Mouse (Mus musculus) stomach, embryonic 14.5 days (tissue): ENCODE results near the gene Zfp639. TPM values are rescaled to one million over a fixed set of nuclear protein-coding genes. Genes with fewer than 3 reads are reported as not detected.
A peak's percentile ranks its signal among the peaks of the same experiment; 100 is the strongest.

ENCODE experiments used
- ATAC-seq: fragments of 200-750 bp; cut with Nextera tagmentation; 2 replicates; pipeline ENCODE4 v1.8.0; 2017; ENCODE audit warnings: low read depth, moderate TSS enrichment; ENCODE audit not compliant: insufficient number of reproducible peaks, insufficient read depth, low FRiP score
- H3K27ac ChIP-seq: fragments of 300-500 bp; sonication (generic); 2 replicates; pipeline ENCODE4 v1.5.1; 2014; ENCODE audit warnings: mild to moderate bottlenecking, low read length, moderate library complexity, mixed read lengths
- H3K27me3 ChIP-seq: fragments of 300-500 bp; sonication (generic); 2 replicates; pipeline ENCODE4 v1.6.1; 2014; ENCODE audit warnings: low read length, control low read depth, mixed read lengths; ENCODE audit not compliant: control insufficient read depth, insufficient read depth
- H3K36me3 ChIP-seq: fragments of 300-500 bp; sonication (generic); 2 replicates; pipeline ENCODE4 v1.6.1; 2014; ENCODE audit warnings: mild to moderate bottlenecking, control low read depth, low read length, moderate library complexity, mixed read lengths; ENCODE audit not compliant: control insufficient read depth, insufficient read depth
- H3K4me1 ChIP-seq: fragments of 300-500 bp; sonication (generic); 2 replicates; pipeline ENCODE4 v1.6.1; 2014; ENCODE audit warnings: low read length, control low read depth, mixed read lengths; ENCODE audit not compliant: control insufficient read depth, insufficient read depth
- H3K4me2 ChIP-seq: fragments of 300-500 bp; sonication (generic); replicated peaks from 2 replicates; pipeline ENCODE4 v1.6.1; 2014; ENCODE audit warnings: low read depth, low read length, control low read depth
- H3K4me3 ChIP-seq: fragments of 300-500 bp; sonication (generic); 2 replicates; pipeline ENCODE4 v1.5.1; 2014; ENCODE audit warnings: low read depth, low read length, control low read depth
- H3K9ac ChIP-seq: fragments of 300-500 bp; sonication (generic); replicated peaks from 2 replicates; pipeline ENCODE4 v1.6.1; 2014; ENCODE audit warnings: low read depth, mild to moderate bottlenecking, control low read depth, low read length, moderate library complexity, mixed read lengths
- H3K9me3 ChIP-seq: fragments of 300-500 bp; sonication (generic); 2 replicates; pipeline ENCODE4 v1.6.1; 2016; ENCODE audit warnings: low read depth, low read length, control low read depth; ENCODE audit not compliant: control insufficient read depth
- WGBS: fragments of 180-500 bp; shearing (Covaris S2); extraction: QIAGEN DNeasy Blood & Tissue Kit; methylation state at CpG from one replicate; pipeline ENCODE4 v1.1.7; 2014; 5-methylcytosine and 5-hydroxymethylcytosine counted together
- polyA plus RNA-seq: library from polyadenylated mRNA; unstranded; fragments of >200 nt; fragmentation: Nextera tagmentation; extraction: Ambion mirVana; gene quantifications from 2 replicates; pipeline ENCODE4 v1.2.1, GENCODE M21; 2014

The Zfp639 gene
- polyA plus RNA-seq, 1 experiment from 2014 or later, result 46.5 TPM

- peak overlapping the region; percentile 83 for H3K4me3 ChIP-seq
- no peak overlapping the region; the same call in 1 of the 2 replicates for H3K27ac ChIP-seq
- no peaks in the 10 kb centered on the region for H3K27me3 ChIP-seq
- H3K9me3 ChIP-seq, result no peaks in the 10 kb centered on the region
- 4% methylated on average over 13 of the region's 13 CpGs for WGBS
- peaks cover 20% of the 10 kb centered on the region for H3K4me1 ChIP-seq
- H3K4me2 ChIP-seq, result peak overlapping the region; percentile 65
- H3K36me3 ChIP-seq, result peaks cover 17% of the 10 kb centered on the region
- no peak for ATAC-seq
- peak overlapping the region; percentile 82 for H3K9ac ChIP-seq
Measured at GRCm38 (mm10) chr3:32511191-32511550, 1.1 kb downstream of the Zfp639 start.

GRCm38 (mm10) chr3:32512686-32513284 lies 2.7 kb downstream of the Zfp639 start:
- no peaks in the 10 kb centered on the region for H3K9me3 ChIP-seq
- no peak for ATAC-seq
- no peak overlapping the region for H3K4me2 ChIP-seq
- no peak overlapping the region for H3K27ac ChIP-seq
- peaks cover 20% of the 10 kb centered on the region for H3K4me1 ChIP-seq
- WGBS, result 87% methylated on average over 7 of the region's 7 CpGs
- H3K36me3 ChIP-seq, result peaks cover 25% of the 10 kb centered on the region
- H3K27me3 ChIP-seq, result no peaks in the 10 kb centered on the region
- no peak overlapping the region for H3K9ac ChIP-seq
- no peak overlapping the region for H3K4me3 ChIP-seq

- Histone ChIP-seq H3K36me3 (peaks cover 30% of the 10 kb centered on the region), H3K9ac (no peak overlapping the region), H3K27ac (no peak overlapping the region), H3K4me3 (no peak overlapping the region), H3K27me3 (no peaks in the 10 kb centered on the region), H3K4me1 (peaks cover 20% of the 10 kb centered on the region), H3K4me2 (no peak overlapping the region), H3K9me3 (no peaks in the 10 kb centered on the region)
- ATAC-seq, result no peak
Measured at GRCm38 (mm10) chr3:32513528-32513927, 3.5 kb downstream of the Zfp639 start.

GRCm38 (mm10) chr3:32527181-32527580 lies 17.1 kb downstream of the Zfp639 start:
- 0 out of 2 replicates have a peak, but pooled peaks cover 6% of the 10 kb centered on the region for H3K4me1 ChIP-seq
- H3K36me3 ChIP-seq, result peaks cover 6% of the 10 kb centered on the region
- H3K27me3 ChIP-seq, result no peaks in the 10 kb centered on the region
- no peak overlapping the region for H3K27ac ChIP-seq
- 88% methylated on average over 4 of the region's 4 CpGs for WGBS
- no peak overlapping the region for H3K4me2 ChIP-seq
- no peak for ATAC-seq
- no peak overlapping the region for H3K9ac ChIP-seq
- no peak overlapping the region for H3K4me3 ChIP-seq
- H3K9me3 ChIP-seq, result no peaks in the 10 kb centered on the region; the same call in 1 of the 2 replicates

GRCm38 (mm10) chr3:32529303-32529898 lies 19.3 kb downstream of the Zfp639 start, which contains the start of gene Mfn1:
Gene Mfn1, plus strand, starts transcription at chr3:32529465.
- Histone ChIP-seq H3K27me3 (no peaks in the 10 kb centered on the region), H3K9me3 (no peaks in the 10 kb centered on the region; the same call in 1 of the 2 replicates), H3K9ac (peak within 1 kb of the TSS; percentile 59), H3K36me3 (peaks cover 3% of the 10 kb centered on the region; the same call in 1 of the 2 replicates), H3K4me1 (0 out of 2 replicates have a peak, but pooled peaks cover 6% of the 10 kb centered on the region), H3K27ac (peak within 1 kb of the TSS; percentile 46; the same call in 1 of the 2 replicates), H3K4me2 (peak within 1 kb of the TSS; percentile 45), H3K4me3 (peak within 1 kb of the TSS; percentile 79)
- ATAC-seq, result peak; percentile 99
- under 1% methylated on average over 47 of the region's 47 CpGs for WGBS

GRCm38 (mm10) chr3:32530041-32530440 lies 20.0 kb downstream of the Zfp639 start:
- H3K36me3 ChIP-seq, result peaks cover 7% of the 10 kb centered on the region; the same call in 1 of the 2 replicates
- no peak overlapping the region for H3K27ac ChIP-seq
- H3K9ac ChIP-seq, result peak overlapping the region; percentile 59
- no peaks in the 10 kb centered on the region for H3K27me3 ChIP-seq
- peak overlapping the region; percentile 45 for H3K4me2 ChIP-seq
- WGBS, result 10% methylated on average over 5 of the region's 5 CpGs
- ATAC-seq, result no peak
- peak overlapping the region; percentile 79 for H3K4me3 ChIP-seq
- H3K9me3 ChIP-seq, result no peaks in the 10 kb centered on the region; the same call in 1 of the 2 replicates
- H3K4me1 ChIP-seq, result 0 out of 2 replicates have a peak, but pooled peaks cover 6% of the 10 kb centered on the region

- Histone ChIP-seq H3K4me2 (no peak overlapping the region), H3K27me3 (no peaks in the 10 kb centered on the region), H3K4me1 (no peaks in the 10 kb centered on the region), H3K9me3 (no peaks in the 10 kb centered on the region), H3K4me3 (no peak overlapping the region), H3K9ac (no peak overlapping the region), H3K27ac (no peak overlapping the region), H3K36me3 (peaks cover 19% of the 10 kb centered on the region)
- WGBS, result 56% methylated on average over 1 of the region's 1 CpGs
- no peak for ATAC-seq
Measured at GRCm38 (mm10) chr3:32535692-32536091, 25.6 kb downstream of the Zfp639 start.

GRCm38 (mm10) chr3:32537556-32537955 lies 27.5 kb downstream of the Zfp639 start:
- Histone ChIP-seq H3K9me3 (no peaks in the 10 kb centered on the region), H3K4me3 (no peak overlapping the region), H3K4me2 (no peak overlapping the region), H3K27ac (no peak overlapping the region), H3K36me3 (peaks cover 23% of the 10 kb centered on the region), H3K9ac (no peak overlapping the region), H3K27me3 (no peaks in the 10 kb centered on the region), H3K4me1 (no peaks in the 10 kb centered on the region)
- ATAC-seq, result no peak
- WGBS, result 86% methylated on average over 1 of the region's 1 CpGs
